Mouse (Mus musculus) heart, postnatal 0 days (tissue): ENCODE results near the gene Vmn2r101.

ENCODE experiments used
- CTCF ChIP-seq: IDR thresholded peaks from 2 replicates; pipeline ENCODE4 v1.5.1; 2016; ENCODE audit warnings: antibody characterized with exemption, control low read depth, low read depth
- EP300 ChIP-seq: IDR thresholded peaks from 2 replicates; pipeline ENCODE4 v1.6.1; 2016; ENCODE audit warnings: antibody characterized with exemption, low read depth

DNA sequence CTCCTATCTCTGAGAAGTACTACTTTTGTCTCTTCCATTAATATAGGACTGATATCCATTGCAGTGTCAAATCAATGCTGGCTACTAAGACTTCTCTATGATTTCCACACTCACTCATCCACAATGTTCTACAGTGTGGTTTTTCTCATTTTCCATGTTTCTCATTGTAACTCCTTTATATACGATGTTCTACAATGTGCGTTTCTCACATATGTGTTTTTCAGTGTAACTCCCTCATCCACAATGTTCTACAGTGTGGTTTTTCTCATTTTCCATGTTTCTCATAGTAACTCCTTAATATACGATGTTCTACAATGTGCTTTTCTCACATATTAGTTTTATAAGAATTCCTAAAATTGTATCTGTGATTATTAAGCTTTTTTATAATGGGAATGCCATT, 81.4 kb downstream of the Vmn2r101 start:
- TF ChIP-seq CTCF = no peak
- no peak for TF ChIP-seq EP300
